Mouse (Mus musculus) stomach, embryonic 14.5 days (tissue): Measurements from ENCODE around the gene Slc4a10. TPM values are rescaled to one million over a fixed set of nuclear protein-coding genes. Genes with fewer than 3 reads are reported as not detected.

Experiments used
- ATAC-seq: fragments of 200-750 bp; cut with Nextera tagmentation; 2 replicates; pipeline ENCODE4 v1.8.0; 2017; ENCODE audit warnings: low read depth, moderate TSS enrichment; ENCODE audit not compliant: insufficient number of reproducible peaks, insufficient read depth, low FRiP score
- H3K27ac ChIP-seq: fragments of 300-500 bp; sonication (generic); 2 replicates; pipeline ENCODE4 v1.5.1; 2014; ENCODE audit warnings: mild to moderate bottlenecking, low read length, moderate library complexity, mixed read lengths
- H3K27me3 ChIP-seq: fragments of 300-500 bp; sonication (generic); 2 replicates; pipeline ENCODE4 v1.6.1; 2014; ENCODE audit warnings: low read length, control low read depth, mixed read lengths; ENCODE audit not compliant: control insufficient read depth, insufficient read depth
- H3K36me3 ChIP-seq: fragments of 300-500 bp; sonication (generic); 2 replicates; pipeline ENCODE4 v1.6.1; 2014; ENCODE audit warnings: mild to moderate bottlenecking, control low read depth, low read length, moderate library complexity, mixed read lengths; ENCODE audit not compliant: control insufficient read depth, insufficient read depth
- H3K4me1 ChIP-seq: fragments of 300-500 bp; sonication (generic); 2 replicates; pipeline ENCODE4 v1.6.1; 2014; ENCODE audit warnings: low read length, control low read depth, mixed read lengths; ENCODE audit not compliant: control insufficient read depth, insufficient read depth
- H3K4me2 ChIP-seq: fragments of 300-500 bp; sonication (generic); replicated peaks from 2 replicates; pipeline ENCODE4 v1.6.1; 2014; ENCODE audit warnings: low read depth, low read length, control low read depth
- H3K4me3 ChIP-seq: fragments of 300-500 bp; sonication (generic); 2 replicates; pipeline ENCODE4 v1.5.1; 2014; ENCODE audit warnings: low read depth, low read length, control low read depth
- H3K9ac ChIP-seq: fragments of 300-500 bp; sonication (generic); replicated peaks from 2 replicates; pipeline ENCODE4 v1.6.1; 2014; ENCODE audit warnings: low read depth, mild to moderate bottlenecking, control low read depth, low read length, moderate library complexity, mixed read lengths
- H3K9me3 ChIP-seq: fragments of 300-500 bp; sonication (generic); 2 replicates; pipeline ENCODE4 v1.6.1; 2016; ENCODE audit warnings: low read depth, low read length, control low read depth; ENCODE audit not compliant: control insufficient read depth
- WGBS: fragments of 180-500 bp; shearing (Covaris S2); extraction: QIAGEN DNeasy Blood & Tissue Kit; methylation state at CpG from one replicate; pipeline ENCODE4 v1.1.7; 2014; 5-methylcytosine and 5-hydroxymethylcytosine counted together
- polyA plus RNA-seq: library from polyadenylated mRNA; unstranded; fragments of >200 nt; fragmentation: Nextera tagmentation; extraction: Ambion mirVana; gene quantifications from 2 replicates; pipeline ENCODE4 v1.2.1, GENCODE M21; 2014

The Slc4a10 gene
- polyA plus RNA-seq, 1 experiment from 2014 or later, result 0.67 TPM

DNA sequence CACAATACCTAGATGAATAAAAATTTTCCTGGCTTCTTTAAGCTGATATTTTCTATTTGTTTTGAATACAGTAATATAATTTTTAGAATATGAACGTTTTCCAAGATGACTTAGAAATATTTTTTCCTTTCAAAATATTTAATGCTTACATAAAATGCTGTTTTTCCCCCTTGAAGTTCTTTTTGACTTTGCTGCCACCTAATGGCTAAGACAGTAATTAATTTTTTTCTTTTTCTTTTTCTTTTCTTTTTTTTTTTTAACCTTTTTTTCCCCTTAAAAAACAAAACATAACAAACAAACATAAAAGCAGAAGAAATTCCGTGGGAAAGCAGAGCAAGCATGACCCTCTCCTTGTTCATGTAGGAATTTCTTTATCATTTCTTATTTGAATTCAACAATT, 239.6 kb downstream of the Slc4a10 start:
- WGBS, result 1% methylated on average over 2 of the region's 2 CpGs
- no peak for ATAC-seq
- Histone ChIP-seq H3K4me1 (no peaks in the 10 kb centered on the region), H3K9me3 (no peaks in the 10 kb centered on the region), H3K4me3 (no peak overlapping the region), H3K4me2 (no peak overlapping the region), H3K27me3 (no peaks in the 10 kb centered on the region), H3K36me3 (no peaks in the 10 kb centered on the region), H3K9ac (no peak overlapping the region), H3K27ac (no peak overlapping the region)

DNA sequence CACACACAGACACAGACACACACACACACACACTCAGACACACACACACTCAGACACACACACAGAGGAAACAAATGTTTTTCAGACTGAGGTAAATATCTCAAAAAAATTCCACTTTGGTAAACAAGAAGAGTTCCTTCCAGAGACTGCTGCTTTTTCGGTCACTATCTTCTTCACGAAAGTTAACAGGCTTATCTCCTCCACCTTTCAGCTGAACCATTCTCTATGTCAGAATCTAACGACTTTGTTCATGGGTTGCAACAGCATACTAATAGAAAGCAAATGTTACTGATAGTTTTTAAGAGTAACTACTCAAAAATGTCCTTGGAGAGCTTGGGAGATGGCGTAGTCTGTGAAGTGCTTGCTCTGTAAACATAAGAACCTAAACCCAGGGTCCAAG, 241.3 kb downstream of the Slc4a10 start:
- Histone ChIP-seq H3K4me3 (no peak overlapping the region), H3K4me2 (no peak overlapping the region), H3K27ac (no peak overlapping the region), H3K4me1 (no peaks in the 10 kb centered on the region), H3K9me3 (no peaks in the 10 kb centered on the region), H3K9ac (no peak overlapping the region), H3K36me3 (no peaks in the 10 kb centered on the region), H3K27me3 (no peaks in the 10 kb centered on the region)
- no peak for ATAC-seq
- WGBS, result 54% methylated on average over 4 of the region's 4 CpGs

DNA sequence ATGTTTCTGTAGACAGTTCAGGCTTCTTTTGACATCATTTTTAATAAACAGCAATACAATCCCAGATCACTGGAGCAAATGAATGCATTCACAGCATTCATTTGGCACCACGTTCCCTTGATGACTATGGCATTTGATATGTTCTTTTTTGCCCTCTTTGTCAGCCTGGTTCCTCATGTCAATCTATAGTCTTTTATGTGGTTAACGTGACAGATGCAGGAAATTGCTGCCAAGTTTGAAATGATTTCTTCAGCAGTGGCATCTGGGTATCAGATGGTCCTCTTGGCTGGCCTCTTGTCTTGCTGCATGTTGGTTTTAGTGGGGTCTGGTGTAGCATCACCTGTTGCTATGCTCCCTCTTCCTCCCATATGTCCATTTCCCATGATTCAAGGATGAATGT, 247.6 kb downstream of the Slc4a10 start:
- Histone ChIP-seq H3K9me3 (no peaks in the 10 kb centered on the region), H3K27ac (no peak overlapping the region), H3K27me3 (no peaks in the 10 kb centered on the region), H3K36me3 (no peaks in the 10 kb centered on the region), H3K4me2 (no peak overlapping the region), H3K9ac (no peak overlapping the region), H3K4me1 (no peaks in the 10 kb centered on the region), H3K4me3 (no peak overlapping the region)
- WGBS, result 65% methylated on average over 2 of the region's 2 CpGs
- ATAC-seq, result no peak

DNA sequence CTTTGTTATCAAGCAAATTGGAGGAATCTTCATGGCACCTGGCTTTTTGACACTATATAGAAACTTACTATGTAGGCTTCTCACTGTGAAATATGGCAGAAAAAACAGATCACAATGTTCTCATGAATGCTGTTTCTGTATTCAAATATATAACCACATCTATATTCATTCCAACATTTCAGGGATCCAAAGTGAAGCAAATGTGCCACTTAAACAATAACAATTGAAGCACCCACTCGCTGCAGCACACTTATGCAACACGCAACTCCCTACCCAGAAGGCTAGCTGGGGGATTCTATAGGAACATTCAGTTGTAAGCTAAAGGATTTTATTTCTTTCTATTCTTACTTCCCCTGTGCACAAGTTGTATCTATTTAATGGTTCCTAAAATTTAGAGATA, 255.5 kb downstream of the Slc4a10 start:
- no peak overlapping the region for H3K4me3 ChIP-seq
- no peak overlapping the region for H3K4me2 ChIP-seq
- no peaks in the 10 kb centered on the region for H3K4me1 ChIP-seq
- H3K27me3 ChIP-seq, result no peaks in the 10 kb centered on the region
- H3K9me3 ChIP-seq, result no peaks in the 10 kb centered on the region
- no peak overlapping the region for H3K27ac ChIP-seq
- H3K9ac ChIP-seq, result no peak overlapping the region
- H3K36me3 ChIP-seq, result no peaks in the 10 kb centered on the region
- ATAC-seq, result no peak
- WGBS, result 84% methylated on average over 2 of the region's 2 CpGs

DNA sequence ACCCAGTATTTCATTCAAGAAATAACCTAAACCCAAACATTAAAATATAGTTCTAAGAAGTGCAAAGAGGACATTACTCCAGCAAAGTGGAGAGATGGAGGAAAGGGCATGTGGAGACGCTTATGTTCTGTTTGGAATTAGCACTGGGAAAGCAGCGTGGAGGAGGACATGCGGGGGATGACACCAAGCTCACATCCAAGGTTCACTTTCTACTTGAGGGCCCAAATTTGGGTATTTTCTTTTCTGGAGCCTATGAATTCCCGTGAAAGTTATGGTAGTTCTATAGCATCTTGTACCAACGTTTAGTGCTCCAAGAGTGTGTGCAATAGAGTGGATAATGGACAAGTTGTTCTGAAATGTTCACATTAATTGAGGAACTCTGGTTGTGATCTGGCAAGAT, 260.7 kb downstream of the Slc4a10 start:
- Histone ChIP-seq H3K9ac (no peak overlapping the region), H3K9me3 (no peaks in the 10 kb centered on the region), H3K27ac (no peak overlapping the region), H3K4me3 (no peak overlapping the region), H3K36me3 (no peaks in the 10 kb centered on the region), H3K4me2 (no peak overlapping the region), H3K27me3 (no peaks in the 10 kb centered on the region), H3K4me1 (no peaks in the 10 kb centered on the region)
- ATAC-seq, result no peak
- 85% methylated on average over 5 of the region's 5 CpGs for WGBS

DNA sequence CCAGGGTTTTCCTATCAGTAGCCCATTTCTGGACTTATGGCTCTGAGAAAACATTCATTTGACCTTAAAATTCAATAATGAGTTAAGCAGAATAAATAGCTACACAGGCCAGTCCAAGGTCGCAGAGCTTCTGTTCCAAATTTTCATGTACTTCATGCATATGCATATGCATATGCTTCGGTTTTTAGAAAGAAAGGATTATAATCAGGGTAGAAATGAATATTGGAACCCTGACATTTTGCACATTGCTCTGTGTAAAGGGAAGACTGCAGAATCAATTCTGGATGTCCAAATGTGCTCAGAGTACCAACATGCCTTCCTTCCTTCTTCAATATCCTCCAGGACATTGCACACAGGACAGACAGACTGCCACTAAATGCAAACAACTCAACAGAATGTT, 261.2 kb downstream of the Slc4a10 start:
- Histone ChIP-seq H3K4me2 (no peak overlapping the region), H3K27ac (no peak overlapping the region), H3K9me3 (no peaks in the 10 kb centered on the region), H3K4me3 (no peak overlapping the region), H3K4me1 (no peaks in the 10 kb centered on the region), H3K9ac (no peak overlapping the region), H3K36me3 (no peaks in the 10 kb centered on the region), H3K27me3 (no peaks in the 10 kb centered on the region)
- 92% methylated on average over 2 of the region's 2 CpGs for WGBS
- no peak for ATAC-seq

DNA sequence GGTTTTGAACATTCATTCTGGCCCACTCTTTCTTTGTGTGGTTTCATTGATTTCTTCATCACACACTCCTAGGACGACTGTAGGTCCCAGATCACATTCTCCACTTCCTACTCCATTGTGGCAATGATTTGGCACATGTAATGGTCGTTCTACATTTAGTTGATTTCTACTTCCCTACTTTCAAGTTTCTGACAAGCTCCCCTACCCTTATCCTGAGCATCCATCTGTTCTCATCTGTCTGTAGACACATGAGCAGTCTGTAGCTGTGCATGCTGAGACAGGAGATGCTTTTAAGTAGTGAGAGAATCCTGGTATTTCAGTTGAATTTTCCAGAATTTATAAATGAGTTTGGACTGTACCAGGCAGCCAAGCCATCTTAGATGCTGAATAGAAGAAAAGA, 270.7 kb downstream of the Slc4a10 start:
- 71% methylated on average over 2 of the region's 2 CpGs for WGBS
- Histone ChIP-seq H3K4me3 (no peak overlapping the region), H3K27ac (no peak overlapping the region), H3K27me3 (no peaks in the 10 kb centered on the region), H3K9me3 (no peaks in the 10 kb centered on the region), H3K9ac (no peak overlapping the region), H3K36me3 (no peaks in the 10 kb centered on the region), H3K4me1 (no peaks in the 10 kb centered on the region), H3K4me2 (no peak overlapping the region)
- no peak for ATAC-seq

DNA sequence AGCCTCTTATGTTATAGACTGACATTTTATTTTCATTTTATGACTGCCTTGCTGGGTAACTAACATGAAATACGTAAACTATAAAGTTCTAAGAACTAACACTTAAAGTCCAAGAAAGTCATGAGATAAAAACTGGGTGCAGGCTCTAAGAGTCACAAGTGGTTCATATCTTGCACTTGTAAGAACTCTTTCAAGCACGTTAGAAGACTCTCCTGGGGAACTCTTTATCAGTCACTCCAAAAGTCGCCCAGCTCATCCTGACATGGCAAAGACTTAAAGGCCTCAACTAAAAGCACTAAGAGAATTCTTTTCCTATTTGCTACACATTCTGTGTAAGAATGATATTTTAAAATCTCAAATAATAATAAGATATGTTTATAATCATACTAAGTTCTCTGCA, 273.2 kb downstream of the Slc4a10 start:
- Histone ChIP-seq H3K4me3 (no peak overlapping the region), H3K27ac (no peak overlapping the region), H3K9me3 (no peaks in the 10 kb centered on the region), H3K36me3 (no peaks in the 10 kb centered on the region), H3K27me3 (no peaks in the 10 kb centered on the region), H3K4me2 (no peak overlapping the region), H3K4me1 (no peaks in the 10 kb centered on the region), H3K9ac (no peak overlapping the region)
- 85% methylated on average over 3 of the region's 3 CpGs for WGBS
- no peak for ATAC-seq

DNA sequence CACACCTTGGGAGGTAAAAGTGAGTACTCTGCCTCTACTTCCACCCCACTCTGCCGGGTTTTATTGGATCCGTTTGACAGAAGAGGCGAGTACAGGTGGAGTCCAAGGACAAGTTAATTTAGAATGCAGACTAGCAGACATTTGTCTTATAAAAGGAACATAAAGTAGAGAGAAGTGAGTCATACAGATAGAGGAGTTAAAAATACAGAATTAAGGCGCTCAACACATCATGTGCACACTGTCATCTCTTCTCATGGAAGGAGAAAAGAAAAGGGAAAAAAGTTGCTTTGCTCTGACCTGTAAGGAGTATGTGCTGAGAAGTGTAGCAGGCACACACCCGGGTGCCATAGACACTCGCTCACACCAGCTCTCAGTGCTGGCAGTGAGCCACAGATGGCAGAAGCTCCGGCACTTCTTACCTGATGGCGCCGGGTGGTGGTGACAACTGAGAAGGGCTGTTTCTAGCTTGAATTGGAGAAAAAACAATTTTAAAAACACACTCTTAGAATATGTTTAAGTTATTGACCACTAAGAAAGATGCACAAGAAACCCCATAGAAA, 276.9 kb downstream of the Slc4a10 start:
- Histone ChIP-seq H3K9me3 (no peaks in the 10 kb centered on the region), H3K4me2 (no peak overlapping the region), H3K4me3 (no peak overlapping the region), H3K27me3 (no peaks in the 10 kb centered on the region), H3K9ac (no peak overlapping the region), H3K27ac (no peak overlapping the region), H3K36me3 (no peaks in the 10 kb centered on the region), H3K4me1 (no peaks in the 10 kb centered on the region)
- no peak for ATAC-seq
- 86% methylated on average over 9 of the region's 9 CpGs for WGBS
